In genomic region chr9:31996466-31997177, GRCm38 (mm10) we compare ENCODE assay signal across 12 mouse cellular contexts.
DNase-seq lines count a peak whose midpoint lies in the region; ATAC-seq and TF ChIP-seq lines count a peak whose summit lies in the region.
"Had no signal": no experiment of that assay in that cellular context is flagged by ENCODE, and none has a peak within 500 bp of the region (broad histone marks: within the 10 kb centered on the region; RNA-seq: fewer than 3 reads in every experiment).

No protein-coding gene starts in this region.

- no peak overlapping the region for H3K4me3 ChIP-seq in liver, embryonic 11.5 days (ENCODE audit: low read depth, low read length)
- no peak overlapping the region for H3K4me3 ChIP-seq in thymus, adult 2 months (ENCODE audit: control insufficient read depth, insufficient read depth, low read length)
- H3K4me3 ChIP-seq: hindbrain, embryonic 12.5 days had no signal

- ATAC-seq in liver, embryonic 11.5 days (replicated peaks; ENCODE audit: low FRiP score), result no peak; the same call in 1 of the 2 replicates

- DNase-seq in heart, adult 11 months, result peak; percentile 85
- DNase-seq in heart, postnatal 4 days, result no peak
- DNase-seq in R1 (ENCODE audit: low read depth, low spot score), result peak; percentile 40
- peak; percentile 80 for DNase-seq in kidney, adult 11 months
- no peak for DNase-seq in liver, embryonic 11.5 days (ENCODE audit: low spot score)
- DNase-seq in thymus, postnatal 0 days (ENCODE audit: low spot score), result no peak
- no peak for DNase-seq in ovary, adult 18-20 months (ENCODE audit: low spot score)
- DNase-seq in thymus, adult 2 months, result no peak
- DNase-seq: B cell, adult 2 months; cerebellum, adult 2 months; left cerebral cortex, postnatal 4 days had no signal

- H3K36me3 ChIP-seq in liver, embryonic 11.5 days (ENCODE audit: control insufficient read depth, insufficient read depth, low read length), result no peaks in the 10 kb centered on the region
- no peaks in the 10 kb centered on the region for H3K36me3 ChIP-seq in thymus, adult 2 months (ENCODE audit: control insufficient read depth, insufficient read depth, low read length)
- H3K36me3 ChIP-seq: hindbrain, embryonic 12.5 days had no signal

- H3K27ac ChIP-seq in liver, embryonic 11.5 days (ENCODE audit: low read depth, low read length), result peak overlapping the region; percentile 57
- H3K27ac ChIP-seq in thymus, adult 2 months (ENCODE audit: control insufficient read depth, insufficient read depth, low read length), result no peak overlapping the region
- H3K27ac ChIP-seq: hindbrain, embryonic 12.5 days had no signal

- no peaks in the 10 kb centered on the region for H3K9me3 ChIP-seq in liver, embryonic 11.5 days (ENCODE audit: control insufficient read depth, low read length)
- H3K9me3 ChIP-seq: hindbrain, embryonic 12.5 days had no signal

- no peak overlapping the region for H3K4me2 ChIP-seq in liver, embryonic 11.5 days
- H3K4me2 ChIP-seq: hindbrain, embryonic 12.5 days had no signal

- no peaks in the 10 kb centered on the region for H3K27me3 ChIP-seq in liver, embryonic 11.5 days (replicated peaks; ENCODE audit: control insufficient read depth, insufficient read depth, low read length)
- H3K27me3 ChIP-seq in thymus, adult 2 months (ENCODE audit: control insufficient read depth, insufficient read depth, low read length), result no peaks in the 10 kb centered on the region; the same call in 1 of the 2 replicates
- H3K27me3 ChIP-seq: hindbrain, embryonic 12.5 days had no signal

- TF ChIP-seq POLR2A in thymus, adult 2 months (IDR thresholded peaks at IDR 0.05; ENCODE audit: control insufficient read depth, extremely low read depth, insufficient read depth, low read length, poor library complexity), result no peak

- 53% methylated on average over 7 of the region's 7 CpGs for WGBS in liver, embryonic 11.5 days
- WGBS in thymus, adult 2 months, result 64% methylated on average over 7 of the region's 7 CpGs

- peaks cover 20% of the 10 kb centered on the region for H3K4me1 ChIP-seq in liver, embryonic 11.5 days (replicated peaks; ENCODE audit: control insufficient read depth, insufficient read depth, low read length)
- peaks cover 6% of the 10 kb centered on the region; the same call in 1 of the 2 replicates for H3K4me1 ChIP-seq in thymus, adult 2 months (replicated peaks; ENCODE audit: control insufficient read depth, insufficient read depth, low read length)

- no peak for TF ChIP-seq CTCF in thymus, adult 2 months (IDR thresholded peaks at IDR 0.05; ENCODE audit: borderline replicate concordance, control insufficient read depth, extremely low read depth, insufficient read depth, low read length, poor library complexity)

- H3K9ac ChIP-seq in liver, embryonic 11.5 days (ENCODE audit: low read depth, low read length), result no peak overlapping the region
- H3K9ac ChIP-seq: hindbrain, embryonic 12.5 days had no signal

Comparison
In these comparisons a context has a peak if more than half of its experiments do, and no peak if none do; other contexts are left out.
1. DNase-seq: peak in heart, adult 11 months (single experiment), R1 (single experiment) and kidney, adult 11 months (single experiment); none in heart, postnatal 4 days (single experiment), liver, embryonic 11.5 days (single experiment), thymus, postnatal 0 days (single experiment), ovary, adult 18-20 months (single experiment) and thymus, adult 2 months (single experiment).